Mouse (Mus musculus): ENCODE results near the gene Cnn3.

DNA sequence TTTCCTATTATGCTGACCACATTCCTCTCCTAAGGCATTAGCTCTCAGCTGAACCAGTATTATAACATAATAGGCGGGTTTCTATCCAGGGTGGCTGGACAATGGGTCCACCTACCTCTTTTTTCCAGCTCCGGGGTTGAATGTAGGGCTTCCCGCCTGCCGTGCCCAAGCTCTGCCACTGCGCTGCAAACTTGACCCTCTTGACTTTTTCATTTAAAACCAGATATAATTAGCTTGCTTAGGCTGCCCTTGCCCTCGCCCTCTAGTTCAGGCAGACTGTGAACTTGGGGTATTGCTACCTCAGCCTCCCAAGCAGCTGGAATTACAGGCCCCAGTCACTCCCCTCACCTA, 8.1 kb upstream of the Cnn3 start:
- no peak for TF ChIP-seq CTCF (IDR thresholded peaks at IDR 0.05; ENCODE audit: low read depth, low read length)
- TF ChIP-seq POLR2A (IDR thresholded peaks at IDR 0.05; ENCODE audit: extremely low read depth, insufficient read depth, low read length), result no peak

Measured in liver, adult 2 months (tissue).